Mouse (Mus musculus): ENCODE data around the gene Klhl13. TPM values are rescaled to one million over a fixed set of nuclear protein-coding genes. Genes with fewer than 3 reads are reported as not detected.

Klhl13 gene
- polyA plus RNA-seq, 1 experiment = 9.2 TPM

- DNase-seq = no peak
- no peak for TF ChIP-seq POLR2A (IDR thresholded peaks at IDR 0.05; ENCODE audit: borderline replicate concordance, extremely low read depth, low read depth, low read length)
- TF ChIP-seq CTCF (IDR thresholded peaks at IDR 0.05; ENCODE audit: insufficient read depth, low read length) = no peak
- no peaks in the 10 kb centered on the region for H3K4me1 ChIP-seq (ENCODE audit: control insufficient read depth, insufficient read depth, low read length)
- 49% methylated on average over 10 of the region's 10 CpGs for WGBS
- H3K4me3 ChIP-seq (replicated peaks; ENCODE audit: extremely low read depth, low read depth, low read length) = no peak overlapping the region
These were observed 79.5 kb downstream of the Klhl13 start for GRCm38 (mm10) chrX:23285442-23285817.

DNA sequence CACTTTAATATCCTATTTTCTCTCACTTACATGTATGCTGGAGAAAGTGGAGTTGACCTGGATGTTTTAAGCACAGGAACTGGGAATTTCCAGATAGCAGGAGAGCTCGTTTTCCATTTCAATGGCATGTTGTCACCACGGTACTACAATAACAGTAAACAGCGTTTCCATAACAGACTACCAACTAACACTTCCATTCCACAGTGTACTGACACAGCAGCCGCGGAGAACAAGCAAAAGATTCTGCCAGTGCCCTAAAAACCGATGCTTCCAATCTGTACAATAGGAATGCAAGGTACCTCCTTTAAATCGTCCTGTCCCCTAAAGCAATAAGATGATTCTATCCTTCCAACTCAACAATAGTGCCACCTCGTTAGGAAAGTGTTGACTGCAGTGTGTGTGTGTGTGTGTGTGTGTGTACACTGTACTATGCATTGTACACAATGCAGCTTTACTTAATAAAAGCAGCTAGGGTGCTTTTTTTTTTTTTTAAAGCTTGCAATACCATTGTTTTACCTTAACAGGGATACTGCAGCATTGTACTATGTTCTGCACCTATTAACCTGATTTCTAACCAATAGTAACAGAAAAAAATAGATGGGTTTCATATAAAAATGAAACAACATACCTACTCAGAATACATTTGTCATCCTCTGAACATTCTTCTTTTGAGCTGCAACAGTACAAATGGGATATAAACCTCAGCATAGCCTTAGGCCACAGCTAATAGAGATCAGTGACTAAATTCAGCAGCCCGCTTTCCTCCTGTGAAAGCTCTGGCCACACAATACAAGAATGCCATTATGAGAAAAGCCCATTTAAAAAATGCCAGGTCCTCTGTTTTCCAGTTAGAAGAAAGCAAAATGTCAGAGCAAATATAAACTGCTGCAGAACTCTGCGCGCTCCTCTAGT, 80.1 kb downstream of the Klhl13 start:
- TF ChIP-seq POLR2A (IDR thresholded peaks at IDR 0.05; ENCODE audit: borderline replicate concordance, extremely low read depth, low read depth, low read length) = no peak
- no peak for TF ChIP-seq CTCF (IDR thresholded peaks at IDR 0.05; ENCODE audit: insufficient read depth, low read length)
- Histone ChIP-seq H3K4me3 (replicated peaks; ENCODE audit: extremely low read depth, low read depth, low read length) (no peak overlapping the region), H3K4me1 (ENCODE audit: control insufficient read depth, insufficient read depth, low read length) (no peaks in the 10 kb centered on the region)
- DNase-seq = no peak
- 60% methylated on average over 11 of the region's 11 CpGs for WGBS

DNA sequence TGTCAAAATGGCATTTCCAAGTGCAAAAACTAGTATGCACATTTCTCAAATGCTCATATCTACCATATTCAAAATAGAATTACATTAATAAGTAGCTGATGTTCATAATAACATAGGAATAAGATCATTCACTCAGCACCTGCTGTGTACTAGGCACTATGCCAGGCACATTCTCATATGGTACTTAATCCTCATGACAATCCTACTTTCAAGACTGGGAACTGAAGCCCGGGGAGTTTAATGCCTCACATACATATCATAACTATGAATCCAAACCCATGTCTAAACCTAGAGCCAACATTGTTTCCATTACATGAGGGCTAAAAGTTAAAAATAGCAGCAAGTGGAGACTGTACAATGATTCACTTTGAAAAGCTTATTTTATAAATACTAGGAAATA, 97.3 kb downstream of the Klhl13 start:
- H3K4me3 ChIP-seq (replicated peaks; ENCODE audit: extremely low read depth, low read depth, low read length) = no peak overlapping the region
- 58% methylated on average over 1 of the region's 1 CpGs for WGBS
- no peaks in the 10 kb centered on the region for H3K4me1 ChIP-seq (ENCODE audit: control insufficient read depth, insufficient read depth, low read length)
- no peak for DNase-seq
- TF ChIP-seq CTCF (IDR thresholded peaks at IDR 0.05; ENCODE audit: insufficient read depth, low read length) = no peak
- TF ChIP-seq POLR2A (IDR thresholded peaks at IDR 0.05; ENCODE audit: borderline replicate concordance, extremely low read depth, low read depth, low read length) = no peak

- Histone ChIP-seq H3K4me1 (ENCODE audit: control insufficient read depth, insufficient read depth, low read length) (no peaks in the 10 kb centered on the region), H3K4me3 (replicated peaks; ENCODE audit: extremely low read depth, low read depth, low read length) (no peak overlapping the region)
- no peak for TF ChIP-seq POLR2A (IDR thresholded peaks at IDR 0.05; ENCODE audit: borderline replicate concordance, extremely low read depth, low read depth, low read length)
- TF ChIP-seq CTCF (IDR thresholded peaks at IDR 0.05; ENCODE audit: insufficient read depth, low read length) = no peak
- DNase-seq = no peak
These were observed 116.1 kb downstream of the Klhl13 start for GRCm38 (mm10) chrX:23248752-23249151.
